Mouse (Mus musculus): ENCODE data around the gene Spon1.

- TF ChIP-seq POLR2A (IDR thresholded peaks at IDR 0.05; ENCODE audit: low read depth, low read length) = no peak
- TF ChIP-seq CTCF (conservative IDR thresholded peaks at IDR 0.05; ENCODE audit: insufficient read depth, insufficient read length, low read depth, low read length) = 0 out of 2 replicates have a peak, but pooled peaks have one; percentile 6
Observed at GRCm38 (mm10) chr7:113772135-113772534, 6.3 kb downstream of the Spon1 start.

Data from kidney, adult 2 months (tissue).